Mouse (Mus musculus) myocyte (in vitro differentiated cells): ENCODE data around the gene Rad51b.

Source experiments
- CEBPB ChIP-seq: IDR thresholded peaks from 2 replicates; pipeline ENCODE4 v1.6.1; 2011; ENCODE audit warnings: mild to moderate bottlenecking, moderate library complexity; ENCODE audit not compliant: poor library complexity, insufficient read depth, severe bottlenecking
- MYOD1 ChIP-seq, 3 experiments: IDR thresholded peaks; one replicate each; pipeline ENCODE4 v1.6.1; 2011; ENCODE audit warnings: control low read depth in 2 of 3, low read depth in 2 of 3, mild to moderate bottlenecking in 2 of 3, moderate library complexity in 1 of 3; ENCODE audit not compliant: insufficient read length in 2 of 3, control insufficient read depth in 1 of 3
- POLR2A ChIP-seq: IDR thresholded peaks from one replicate; pipeline ENCODE4 v1.6.1; 2011; ENCODE audit warnings: low read depth, mild to moderate bottlenecking, control low read depth, moderate library complexity; ENCODE audit not compliant: insufficient read length
- POLR2AphosphoS2 ChIP-seq: IDR thresholded peaks from one replicate; pipeline ENCODE4 v1.6.1; 2011; ENCODE audit warnings: low read depth, control low read depth; ENCODE audit not compliant: insufficient read length
- REST ChIP-seq: IDR thresholded peaks from one replicate; pipeline ENCODE4 v1.6.1; 2011; ENCODE audit warnings: mild to moderate bottlenecking, control low read depth, moderate library complexity; ENCODE audit not compliant: insufficient read depth, insufficient read length
- SRF ChIP-seq: IDR thresholded peaks from one replicate; pipeline ENCODE4 v1.6.1; 2011; ENCODE audit warnings: low read depth; ENCODE audit not compliant: control insufficient read depth, insufficient read length
- TCF12 ChIP-seq: IDR thresholded peaks from one replicate; pipeline ENCODE4 v1.6.1; 2011; ENCODE audit warnings: mild to moderate bottlenecking, control low read depth; ENCODE audit not compliant: poor library complexity, insufficient read depth, severe bottlenecking
- TCF3 ChIP-seq: IDR thresholded peaks from one replicate; pipeline ENCODE4 v1.6.1; 2011; ENCODE audit warnings: low read depth, control low read depth; ENCODE audit not compliant: insufficient read length
- USF1 ChIP-seq: IDR thresholded peaks from one replicate; pipeline ENCODE4 v1.6.1; 2011; ENCODE audit warnings: low read depth, mild to moderate bottlenecking, control low read depth, moderate library complexity

DNA sequence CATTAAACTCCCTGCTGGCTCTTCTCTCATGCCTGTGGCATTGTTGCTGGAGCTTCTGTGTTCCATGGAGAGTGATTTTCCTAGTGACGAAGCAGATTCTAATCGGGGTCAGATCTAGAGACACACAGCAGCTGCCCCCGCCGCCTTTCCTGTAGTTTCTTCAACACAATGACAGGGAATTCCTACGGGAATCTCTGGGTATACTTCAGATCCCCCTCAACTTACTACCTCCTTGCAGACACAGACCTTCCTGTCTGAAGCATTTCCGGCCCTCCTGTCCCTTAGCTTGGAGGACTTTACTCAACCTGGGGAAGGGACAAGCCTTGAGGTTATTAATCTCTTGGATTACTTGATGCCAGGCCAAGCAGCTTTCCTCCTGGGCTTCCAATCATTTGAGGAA lies 499.2 kb downstream of the Rad51b start:
- no peak for TF ChIP-seq POLR2A
- TF ChIP-seq CEBPB, result no peak
- no peak for TF ChIP-seq SRF
- TF ChIP-seq REST, result no peak
- TF ChIP-seq POLR2AphosphoS2, result no peak
- TF ChIP-seq USF1, result no peak
- no peak for TF ChIP-seq MYOD1 (IDR thresholded peaks at IDR 0.05; ENCODE audit: control insufficient read depth in 1 of 3, insufficient read length in 2 of 3, low read depth in 2 of 3)
- TF ChIP-seq TCF12, result no peak
- no peak for TF ChIP-seq TCF3
